In the genomic region with DNA sequence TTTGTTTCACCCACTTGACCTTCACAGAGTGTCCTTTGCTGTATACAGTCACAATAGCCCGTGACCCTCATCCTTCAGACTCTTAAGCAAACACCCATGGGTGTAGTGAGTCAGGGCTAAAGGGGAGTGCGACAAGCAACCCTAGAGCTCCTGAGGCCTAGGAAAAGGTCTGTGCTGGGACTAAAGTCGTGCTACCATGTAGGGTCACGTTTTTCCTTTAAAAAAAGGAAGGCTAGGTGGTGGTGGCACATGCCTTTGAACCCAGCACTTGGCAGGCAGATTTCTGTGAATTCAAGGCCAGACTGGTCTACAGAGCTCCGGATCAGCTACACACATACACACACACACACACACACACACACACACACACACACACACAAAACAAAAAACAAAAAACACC, we compare ENCODE assay signal across 8 mouse cellular contexts. TPM values are rescaled to one million over a fixed set of nuclear protein-coding genes. Genes with fewer than 3 reads are reported as not detected.
DNase-seq lines count a peak whose midpoint lies in the region; ATAC-seq and TF ChIP-seq lines count a peak whose summit lies in the region.

No protein-coding gene starts in this region.

- H3K27me3 ChIP-seq in intestine, embryonic 14.5 days (replicated peaks; ENCODE audit: control insufficient read depth, insufficient read depth, low read length) = no peaks in the 10 kb centered on the region
- no peaks in the 10 kb centered on the region for H3K27me3 ChIP-seq in neural tube, embryonic 12.5 days (replicated peaks)

- no peak for DNase-seq in layer of hippocampus, adult 2 months (ENCODE audit: low spot score in 2 of 2)
- DNase-seq in layer of hippocampus, postnatal 25 days (ENCODE audit: extremely low spot score in 1 of 2, low spot score in 1 of 2) = no peak
- DNase-seq in intestine, embryonic 14.5 days (ENCODE audit: low spot score) = no peak
- DNase-seq in ovary, postnatal 36 days (ENCODE audit: low spot score) = no peak
- DNase-seq in frontal cortex, postnatal 10 days (ENCODE audit: low spot score in 2 of 2) = no peak
- no peak for DNase-seq in right cerebral cortex, postnatal 14 days

- H3K4me3 ChIP-seq in layer of hippocampus, adult 2 months = peak overlapping the region; percentile 94
- peak overlapping the region; percentile 56 for H3K4me3 ChIP-seq in brown adipose tissue, adult 24 weeks (ENCODE audit: insufficient read depth, low read depth, low read length)
- H3K4me3 ChIP-seq in intestine, embryonic 14.5 days (ENCODE audit: low read depth, low read length) = peak overlapping the region; percentile 72
- peak overlapping the region; percentile 73 for H3K4me3 ChIP-seq in neural tube, embryonic 12.5 days

- no peak overlapping the region for H3K27ac ChIP-seq in layer of hippocampus, adult 2 months
- H3K27ac ChIP-seq in brown adipose tissue, adult 24 weeks (replicated peaks; ENCODE audit: low read depth, low read length) = no peak overlapping the region
- H3K27ac ChIP-seq in intestine, embryonic 14.5 days (ENCODE audit: low read depth) = peak overlapping the region; percentile 47; the same call in 1 of the 2 replicates
- 0 out of 2 replicates have a peak overlapping the region, but pooled peaks have one; percentile 16 for H3K27ac ChIP-seq in neural tube, embryonic 12.5 days

- TF ChIP-seq CTCF in layer of hippocampus, adult 2 months (conservative IDR thresholded peaks at IDR 0.05) = no peak

- peaks cover 3% of the 10 kb centered on the region; the same call in 1 of the 2 replicates for H3K36me3 ChIP-seq in intestine, embryonic 14.5 days (ENCODE audit: control insufficient read depth, insufficient read depth, low read length)
- no peaks in the 10 kb centered on the region; the same call in 1 of the 2 replicates for H3K36me3 ChIP-seq in neural tube, embryonic 12.5 days

- H3K4me2 ChIP-seq in intestine, embryonic 14.5 days (ENCODE audit: low read length) = peak overlapping the region; percentile 60
- H3K4me2 ChIP-seq in neural tube, embryonic 12.5 days (replicated peaks) = peak overlapping the region; percentile 85

- peak; percentile 1; the same call in 1 of the 2 replicates for ATAC-seq in intestine, embryonic 14.5 days (replicated peaks; ENCODE audit: low FRiP score, low TSS enrichment, low read depth)
- ATAC-seq in neural tube, embryonic 12.5 days (ENCODE audit: low FRiP score, low read depth) = peak; percentile 0; the same call in 1 of the 2 replicates

- no peaks in the 10 kb centered on the region for H3K9me3 ChIP-seq in intestine, embryonic 14.5 days (ENCODE audit: control insufficient read depth, low read length)
- no peaks in the 10 kb centered on the region for H3K9me3 ChIP-seq in neural tube, embryonic 12.5 days

- 19% methylated on average over 5 of the region's 5 CpGs for WGBS in intestine, embryonic 14.5 days
- WGBS in neural tube, embryonic 12.5 days = 28% methylated on average over 5 of the region's 5 CpGs

- peak overlapping the region; percentile 58 for H3K9ac ChIP-seq in intestine, embryonic 14.5 days (ENCODE audit: low read length)
- peak overlapping the region; percentile 71 for H3K9ac ChIP-seq in neural tube, embryonic 12.5 days

- peaks cover 6% of the 10 kb centered on the region; the same call in 1 of the 2 replicates for H3K4me1 ChIP-seq in brown adipose tissue, adult 24 weeks (ENCODE audit: control insufficient read depth, insufficient read depth, insufficient read length, low read length)
- peaks cover 14% of the 10 kb centered on the region for H3K4me1 ChIP-seq in intestine, embryonic 14.5 days (replicated peaks; ENCODE audit: control insufficient read depth, insufficient read depth, low read length)
- H3K4me1 ChIP-seq in neural tube, embryonic 12.5 days = peaks cover 22% of the 10 kb centered on the region

RNA-seq across cellular contexts. Expression of a gene that starts 0.9 kb away (rescaled TPM):
- total RNA-seq in layer of hippocampus, adult 2 months (2021) = 10 to 100 TPM; 33.7 to 33.8 TPM
- 10 to 100 TPM; 26.8 to 35.6 TPM for total RNA-seq in layer of hippocampus, postnatal 25 days (2021)
- 10.3 and 14.4 TPM in 2 replicates for polyA plus RNA-seq in brown adipose tissue, adult 24 weeks (2012; ENCODE audit: insufficient read depth, insufficient read length, missing spikeins)
- polyA plus RNA-seq in intestine, embryonic 14.5 days (2014; fragmentation: Nextera tagmentation; extraction: Ambion mirVana) = 21.6 and 25.3 TPM in 2 replicates
- 18.9 and 22.5 TPM in 2 replicates for polyA plus RNA-seq in neural tube, embryonic 12.5 days (2016; fragmentation: Nextera tagmentation; extraction: Ambion mirVana)

RNA-seq across cellular contexts. Expression of a gene that starts 1.1 kb away (rescaled TPM):
- total RNA-seq in layer of hippocampus, adult 2 months (2021) = 1 to 10 TPM; 7.0 to 9.4 TPM
- total RNA-seq in layer of hippocampus, postnatal 25 days (2021) = 10 to 100 TPM; 13.2 TPM
- 2.8 and 5.3 TPM in 2 replicates for polyA plus RNA-seq in brown adipose tissue, adult 24 weeks (2012; ENCODE audit: insufficient read depth, insufficient read length, missing spikeins)
- 47.9 and 60.1 TPM in 2 replicates for polyA plus RNA-seq in intestine, embryonic 14.5 days (2014; fragmentation: Nextera tagmentation; extraction: Ambion mirVana)
- polyA plus RNA-seq in neural tube, embryonic 12.5 days (2016; fragmentation: Nextera tagmentation; extraction: Ambion mirVana) = 51.5 and 52.3 TPM in 2 replicates

Comparison
In these comparisons a context has a peak if more than half of its experiments do, and no peak if none do; other contexts are left out.
1. H3K27ac ChIP-seq: peak in intestine, embryonic 14.5 days (single experiment) and neural tube, embryonic 12.5 days (single experiment); none in layer of hippocampus, adult 2 months (single experiment) and brown adipose tissue, adult 24 weeks (single experiment).
2. Peak in every context shown above with its lines, with median percentiles within 50 percentile points of each other: H3K4me3 ChIP-seq.